Mouse (Mus musculus) heart, adult 2 months (tissue): ENCODE measurements around the gene Tmem63b. TPM values are rescaled to one million over a fixed set of nuclear protein-coding genes. Genes with fewer than 3 reads are reported as not detected.

Experiments used
- DNase-seq, 2 experiments: peaks; one replicate each; pipeline ENCODE4 v3.0.0; 2021
- H3K27ac ChIP-seq: fragments of 200-600 bp; 2 replicates; pipeline ENCODE4 v1.8.1; 2022
- H3K27me3 ChIP-seq: fragments of 200-500 bp; 2 replicates; pipeline ENCODE4 v1.6.1; 2012; ENCODE audit warnings: mild to moderate bottlenecking, low read length, inconsistent platforms, mixed read lengths; ENCODE audit not compliant: control insufficient read depth, insufficient read depth
- H3K36me3 ChIP-seq: fragments of 200-500 bp; 2 replicates; pipeline ENCODE4 v1.6.1; 2012; ENCODE audit warnings: low read length, inconsistent platforms; ENCODE audit not compliant: control insufficient read depth, insufficient read depth
- H3K4me1 ChIP-seq: fragments of 200-500 bp; 2 replicates; pipeline ENCODE4 v1.6.1; 2011; ENCODE audit warnings: low read length; ENCODE audit not compliant: control insufficient read depth, insufficient read depth
- H3K4me3 ChIP-seq: fragments of 200-600 bp; 2 replicates; pipeline ENCODE4 v1.8.1; 2022
- H3K79me2 ChIP-seq: fragments of 200-500 bp; replicated peaks from 2 replicates; pipeline ENCODE4 v1.6.1; 2012; ENCODE audit warnings: mild to moderate bottlenecking, inconsistent platforms, low read length, moderate library complexity, mixed read lengths; ENCODE audit not compliant: control insufficient read depth, insufficient read depth
- H3K9ac ChIP-seq: fragments of 200-500 bp; 2 replicates; pipeline ENCODE4 v1.6.1; 2012; ENCODE audit warnings: low read depth, mild to moderate bottlenecking, control low read depth, inconsistent platforms, low read length, mixed read lengths
- CTCF ChIP-seq: fragments of 200-600 bp; IDR thresholded peaks from 2 replicates; pipeline ENCODE4 v1.8.1; 2022; ENCODE audit warnings: antibody characterized with exemption, mild to moderate bottlenecking, moderate library complexity
- EP300 ChIP-seq: fragments of 200-500 bp; IDR thresholded peaks from 2 replicates; pipeline ENCODE4 v1.6.1; 2011; ENCODE audit warnings: low read depth, low read length, control low read depth; ENCODE audit not compliant: insufficient read depth
- POLR2A ChIP-seq: fragments of 200-500 bp; IDR thresholded peaks from 2 replicates; pipeline ENCODE4 v1.6.1; 2011; ENCODE audit warnings: mild to moderate bottlenecking, low read depth, low read length, control low read depth; ENCODE audit not compliant: insufficient read depth
- WGBS: fragments of 180-500 bp; shearing (Covaris S2); methylation state at CpG from one replicate; pipeline ENCODE4 v1.1.7; 2018; 5-methylcytosine and 5-hydroxymethylcytosine counted together
- intact Hi-C: fragments of 180-260 bp; cut with DNase I; formaldehyde crosslinking; loops from one replicate; pipeline ENCODE4 v1.15.1; 2025
- polyA plus RNA-seq: library from polyadenylated mRNA; depleted of rRNA; stranded (reverse); fragments of >200 nt; gene quantifications from 2 replicates; pipeline ENCODE4 v1.2.3, GENCODE M21; 2012
- total RNA-seq, 2 experiments: library from RNA; stranded (reverse); gene quantifications; 2 replicates each; pipeline ENCODE4 v1.2.3; 2021

The Tmem63b gene
- total and polyA plus RNA-seq, 3 experiments: 81.8 to 122 (median 90.1) TPM

GRCm38 (mm10) chr17:45686093-45686619 is 549 bp downstream of the Tmem63b start, which contains the start of gene Mrpl14:
TSS of gene Mrpl14 (plus strand) at chr17:45686322.
- intact Hi-C loops: no loop called here
- Histone ChIP-seq H3K27ac (peak within 1 kb of the TSS; percentile 92), H3K4me1 (peaks cover 7% of the 10 kb centered on the region), H3K9ac (peak within 1 kb of the TSS; percentile 91), H3K36me3 (no peaks in the 10 kb centered on the region), H3K27me3 (no peaks in the 10 kb centered on the region; the same call in 1 of the 2 replicates), H3K4me3 (peak within 1 kb of the TSS; percentile 99), H3K79me2 (peaks cover 8% of the 10 kb centered on the region)
- TF ChIP-seq EP300 (no peak), POLR2A (peak; percentile 78)
- WGBS: under 1% methylated on average over 49 of the region's 50 CpGs
- peak; percentile 94 to 95 for DNase-seq

GRCm38 (mm10) chr17:45685171-45686092 is 1.3 kb downstream of the Tmem63b start:
- Histone ChIP-seq H3K27ac (peak overlapping the region; percentile 92), H3K79me2 (peaks cover 8% of the 10 kb centered on the region), H3K4me3 (peak overlapping the region; percentile 99), H3K27me3 (no peaks in the 10 kb centered on the region; the same call in 1 of the 2 replicates), H3K9ac (peak overlapping the region; percentile 91), H3K4me1 (peaks cover 7% of the 10 kb centered on the region), H3K36me3 (no peaks in the 10 kb centered on the region)
- intact Hi-C loops: no loop called here
- DNase-seq: peak; percentile 59 to 69
- 2% methylated on average over 58 of the region's 58 CpGs for WGBS
- TF ChIP-seq CTCF: peak; percentile 2; the same call in 1 of the 2 replicates
- no peak for TF ChIP-seq EP300

- no peak for TF ChIP-seq EP300
- TF ChIP-seq CTCF: no peak
- TF ChIP-seq POLR2A: no peak
- Histone ChIP-seq H3K27me3 (no peaks in the 10 kb centered on the region; the same call in 1 of the 2 replicates), H3K79me2 (peaks cover 8% of the 10 kb centered on the region; the same call in 1 of the 2 replicates), H3K27ac (peak overlapping the region; percentile 92; the same call in 1 of the 2 replicates), H3K4me1 (peaks cover 9% of the 10 kb centered on the region), H3K4me3 (peak overlapping the region; percentile 99), H3K36me3 (no peaks in the 10 kb centered on the region), H3K9ac (peak overlapping the region; percentile 91)
- 48% methylated on average over 14 of the region's 14 CpGs for WGBS
- no peak for DNase-seq
- intact Hi-C loops: loop anchor here (5.0 kb wide), 1 partner anchor 348 kb away; the partner anchor contains the start of gene Vegfa
Measured at GRCm38 (mm10) chr17:45684667-45685131, 2.0 kb downstream of the Tmem63b start.

GRCm38 (mm10) chr17:45682843-45683242 is 3.9 kb downstream of the Tmem63b start:
- intact Hi-C loops: loop anchor here (5.0 kb wide), 1 partner anchor 349 kb away; the partner anchor contains the start of gene Vegfa
- DNase-seq: no peak
- Histone ChIP-seq H3K27me3 (no peaks in the 10 kb centered on the region; the same call in 1 of the 2 replicates), H3K27ac (no peak overlapping the region), H3K79me2 (peaks cover 7% of the 10 kb centered on the region; the same call in 1 of the 2 replicates), H3K9ac (no peak overlapping the region), H3K4me3 (no peak overlapping the region), H3K4me1 (peaks cover 4% of the 10 kb centered on the region), H3K36me3 (no peaks in the 10 kb centered on the region)
- 83% methylated on average over 4 of the region's 4 CpGs for WGBS
- no peak for TF ChIP-seq EP300
- TF ChIP-seq CTCF: no peak
- TF ChIP-seq POLR2A: no peak

GRCm38 (mm10) chr17:45681588-45681987 is 5.1 kb downstream of the Tmem63b start:
- no peak overlapping the region for H3K27ac ChIP-seq
- intact Hi-C loops: loop anchor here (5.0 kb wide), 1 partner anchor 351 kb away; the partner anchor contains the start of gene Vegfa
- no peak overlapping the region for H3K9ac ChIP-seq
- peaks cover 2% of the 10 kb centered on the region for H3K4me1 ChIP-seq
- H3K79me2 ChIP-seq: peaks cover 5% of the 10 kb centered on the region; the same call in 1 of the 2 replicates
- WGBS: 100% methylated on average over 1 of the region's 1 CpGs
- no peaks in the 10 kb centered on the region for H3K36me3 ChIP-seq
- no peaks in the 10 kb centered on the region; the same call in 1 of the 2 replicates for H3K27me3 ChIP-seq
- no peak overlapping the region for H3K4me3 ChIP-seq
- no peak for DNase-seq
- TF ChIP-seq CTCF: peak; percentile 64
- TF ChIP-seq POLR2A: no peak
